Mouse (Mus musculus) cortical plate, adult 2 months (tissue): ENCODE results near the gene Fem1b.

ENCODE experiments used
- CTCF ChIP-seq: fragments of 200-500 bp; IDR thresholded peaks from 2 replicates; pipeline ENCODE4 v1.5.1; 2011; ENCODE audit warnings: mild to moderate bottlenecking, control low read depth, low read length; ENCODE audit not compliant: insufficient read depth; ENCODE audit errors: extremely low read depth
- POLR2A ChIP-seq: fragments of 200-500 bp; IDR thresholded peaks from 2 replicates; pipeline ENCODE4 v1.6.1; 2011; ENCODE audit warnings: mild to moderate bottlenecking, low read length, control low read depth; ENCODE audit not compliant: insufficient read depth; ENCODE audit errors: extremely low read depth

DNA sequence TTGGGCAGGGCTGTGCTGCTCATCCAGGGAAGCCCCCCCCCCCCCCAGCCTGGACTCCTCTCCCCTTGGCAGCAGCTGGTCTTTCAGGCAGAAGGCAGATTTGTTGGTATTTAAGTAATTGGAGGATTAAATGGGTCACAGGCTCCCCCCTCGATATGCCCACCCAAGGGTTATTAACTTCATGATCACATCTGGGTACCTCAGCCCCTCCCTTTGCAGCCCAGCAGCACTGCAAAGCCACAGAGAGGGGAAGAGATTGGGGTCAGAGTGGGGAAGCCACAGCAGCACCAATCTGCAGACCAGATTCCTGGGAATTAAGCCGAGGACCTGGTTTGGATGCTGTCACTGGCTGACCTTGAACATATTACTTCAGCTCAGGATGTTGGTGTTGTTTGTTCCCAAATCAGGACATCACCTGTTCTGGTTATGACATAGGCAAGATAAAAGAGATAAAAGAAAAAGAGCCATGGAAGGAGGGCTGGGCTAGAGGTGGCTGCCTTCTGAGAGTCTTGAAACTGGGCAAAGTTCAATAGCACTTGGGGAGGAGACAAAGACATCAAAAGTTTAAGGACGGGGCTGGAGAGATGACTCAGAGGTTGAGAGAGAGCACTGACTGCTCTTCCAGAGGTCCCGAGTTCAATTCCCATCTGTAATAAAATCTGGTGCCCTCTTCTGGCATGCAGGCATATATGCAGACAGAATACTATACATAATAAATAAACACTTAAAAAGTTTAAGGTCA is 24.1 kb upstream of the Fem1b start:
- TF ChIP-seq POLR2A (no peak), CTCF (no peak)
